Mouse (Mus musculus): ENCODE data around the gene Nhs.
A peak's percentile ranks its signal among the peaks of the same experiment; 100 is the strongest.

The Nhs gene

GRCm38 (mm10) chrX:162159637-162160611 lies at the start of gene Nhs:
Gene Nhs (minus strand): TSS chrX:162159730.
- DNase-seq (ENCODE audit: low spot score in 2 of 2) = peak; percentile 70 to 76

DNA sequence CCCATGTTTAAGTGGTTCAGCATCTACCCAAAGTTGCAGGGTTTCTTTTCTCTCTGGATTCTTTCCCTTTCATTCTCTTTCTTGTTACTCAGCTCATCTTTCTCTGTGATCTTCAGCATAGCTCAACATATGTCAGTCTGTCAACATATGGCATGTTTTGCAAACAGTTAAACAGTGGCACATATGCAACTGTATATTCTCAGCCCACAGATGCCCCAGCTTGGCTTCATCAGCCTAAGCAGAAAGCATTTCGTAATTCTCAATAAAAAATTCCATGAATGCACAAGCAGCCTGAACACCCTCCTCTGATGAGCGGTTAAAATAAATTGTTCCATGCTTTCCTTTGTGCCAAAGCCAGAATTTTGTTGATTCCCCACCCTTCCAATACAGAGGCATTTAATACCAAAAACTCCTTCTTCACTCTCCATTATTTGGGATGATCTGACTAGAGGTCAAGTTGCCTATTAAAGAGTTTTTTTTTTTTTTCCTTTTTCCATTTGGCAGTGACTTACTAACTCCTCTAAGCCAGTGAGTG lies 46.9 kb upstream of the Nhs start:
- DNase-seq (ENCODE audit: low spot score in 2 of 2) = no peak

- DNase-seq (ENCODE audit: low spot score in 2 of 2) = peak; percentile 18 to 64
These were observed 540 bp downstream of the Nhs start for GRCm38 (mm10) chrX:162158743-162159636.

DNA sequence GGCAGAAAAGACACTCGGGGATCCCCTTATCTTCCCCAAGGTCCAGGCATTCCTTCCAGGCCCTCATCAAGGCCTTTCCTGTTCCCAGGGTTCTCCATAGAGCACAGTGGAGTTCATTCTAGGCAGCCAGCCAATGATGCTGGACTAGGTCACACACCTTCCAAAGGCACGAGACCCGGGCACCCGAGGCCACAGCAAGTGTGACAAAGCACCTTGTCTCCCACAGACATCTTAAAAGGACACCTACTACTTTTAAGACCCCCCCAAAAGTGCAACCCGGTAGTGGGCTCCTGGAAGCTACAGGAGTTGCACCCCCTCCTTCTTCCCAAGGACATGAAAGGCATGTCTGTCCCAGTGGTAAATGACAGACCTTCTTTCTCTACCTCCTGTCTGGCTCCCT lies 1.4 kb downstream of the Nhs start:
- DNase-seq (ENCODE audit: low spot score in 2 of 2) = no peak

DNA sequence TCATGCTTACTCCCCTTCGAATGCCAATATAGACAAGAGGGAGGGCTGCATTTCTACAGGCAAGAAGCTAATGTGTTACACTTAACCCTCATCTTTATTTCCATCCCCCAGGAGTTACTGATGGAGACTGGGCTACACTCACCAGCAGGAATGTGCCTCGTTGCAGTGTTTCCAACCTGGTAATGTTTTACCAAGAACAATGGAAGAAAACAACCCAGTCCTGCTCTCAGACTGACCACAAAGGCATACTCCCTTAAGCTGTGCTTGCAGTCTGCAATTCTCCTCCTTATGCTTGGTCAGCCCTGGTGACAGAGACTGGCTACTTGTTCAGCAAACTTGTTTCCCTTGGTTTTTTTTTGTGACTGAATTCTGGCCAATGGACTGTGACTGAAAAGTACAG lies 21.7 kb downstream of the Nhs start:
- no peak for DNase-seq (ENCODE audit: low spot score in 2 of 2)

GRCm38 (mm10) chrX:162113257-162113656 lies 46.3 kb downstream of the Nhs start:
- no peak for DNase-seq (ENCODE audit: low spot score in 2 of 2)

GRCm38 (mm10) chrX:162102802-162103434 lies 56.6 kb downstream of the Nhs start:
- DNase-seq (ENCODE audit: low spot score in 2 of 2) = no peak

DNA sequence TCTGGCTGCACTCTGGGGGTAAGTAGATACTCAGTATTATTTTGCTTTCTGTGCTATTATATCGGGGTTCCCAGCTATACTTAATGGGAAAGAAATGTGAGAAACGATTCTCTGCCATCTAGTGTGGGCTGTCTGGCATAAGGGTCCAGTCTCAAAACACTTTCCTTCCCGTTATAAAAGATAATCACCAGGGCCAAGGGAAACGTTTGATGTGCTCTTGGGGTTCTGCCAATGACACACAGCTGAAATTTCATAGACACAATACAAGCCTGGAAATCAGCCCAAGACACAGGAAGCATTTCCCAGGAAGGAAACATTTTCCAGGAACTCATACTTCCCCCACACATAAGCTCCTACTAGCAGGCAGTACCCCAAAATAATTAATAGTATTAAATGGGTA lies 61.2 kb downstream of the Nhs start:
- DNase-seq (ENCODE audit: low spot score in 2 of 2) = no peak

- no peak for DNase-seq (ENCODE audit: low spot score in 2 of 2)
These were observed 72.2 kb downstream of the Nhs start for GRCm38 (mm10) chrX:162087291-162087690.

GRCm38 (mm10) chrX:162085897-162086200 lies 73.7 kb downstream of the Nhs start:
- peak in 1 of 2 experiments; percentile 19 for DNase-seq (ENCODE audit: low spot score in 2 of 2)

GRCm38 (mm10) chrX:162085062-162085896 lies 74.3 kb downstream of the Nhs start:
- DNase-seq (ENCODE audit: low spot score in 2 of 2) = no peak

- no peak for DNase-seq (ENCODE audit: low spot score in 2 of 2)
These were observed 96.4 kb downstream of the Nhs start for GRCm38 (mm10) chrX:162063164-162063563.

GRCm38 (mm10) chrX:162055635-162056034 lies 103.9 kb downstream of the Nhs start:
- no peak for DNase-seq (ENCODE audit: low spot score in 2 of 2)

DNA sequence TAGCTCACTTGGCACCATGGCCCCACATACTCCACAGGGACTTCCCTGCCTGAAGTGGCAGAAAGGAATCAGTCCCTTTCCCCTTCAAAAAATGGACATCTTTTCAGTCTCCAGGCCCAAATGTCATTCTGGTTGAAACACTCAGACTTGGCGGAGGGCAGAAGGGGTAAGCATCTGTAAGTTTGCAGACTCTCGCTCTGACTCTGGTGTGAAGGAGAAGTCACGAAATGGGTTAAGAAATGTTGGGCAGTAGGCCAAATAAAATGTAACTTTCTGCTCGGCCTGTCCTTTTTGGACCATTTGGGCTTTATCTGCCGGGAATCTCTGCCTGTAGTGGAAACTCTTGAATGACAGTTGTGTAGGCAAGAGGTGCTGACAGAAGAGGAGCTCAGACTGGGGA lies 106.0 kb downstream of the Nhs start:
- DNase-seq (ENCODE audit: low spot score in 2 of 2) = no peak

GRCm38 (mm10) chrX:162052534-162052933 lies 107.0 kb downstream of the Nhs start:
- no peak for DNase-seq (ENCODE audit: low spot score in 2 of 2)

DNA sequence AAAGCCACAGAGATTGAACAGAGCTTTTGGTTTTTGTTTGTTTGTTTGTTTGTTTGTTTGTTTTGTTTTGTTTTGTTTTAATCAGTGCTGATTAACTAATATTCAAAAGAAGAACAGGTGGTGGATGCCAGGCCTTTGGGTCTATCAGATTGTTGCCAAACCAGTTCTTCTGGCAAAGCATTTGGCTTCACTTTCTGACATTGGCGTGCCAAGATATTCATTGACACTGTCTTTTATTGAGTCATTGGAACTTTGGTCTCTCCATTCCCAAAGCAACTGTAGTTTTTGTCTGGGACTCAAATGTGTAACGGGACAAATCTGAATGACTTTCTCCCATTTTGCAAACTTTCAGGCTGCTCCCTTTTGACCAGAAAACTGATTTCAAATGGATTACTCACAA lies 109.9 kb downstream of the Nhs start:
- no peak for DNase-seq (ENCODE audit: low spot score in 2 of 2)

GRCm38 (mm10) chrX:162045527-162045926 lies 114.0 kb downstream of the Nhs start:
- DNase-seq (ENCODE audit: low spot score in 2 of 2) = no peak

- no peak for DNase-seq (ENCODE audit: low spot score in 2 of 2)
These were observed 115.4 kb downstream of the Nhs start for GRCm38 (mm10) chrX:162044109-162044508.

GRCm38 (mm10) chrX:162025210-162025953 lies 134.1 kb downstream of the Nhs start:
- peak in 1 of 2 experiments; percentile 17 for DNase-seq (ENCODE audit: low spot score in 2 of 2)

DNA sequence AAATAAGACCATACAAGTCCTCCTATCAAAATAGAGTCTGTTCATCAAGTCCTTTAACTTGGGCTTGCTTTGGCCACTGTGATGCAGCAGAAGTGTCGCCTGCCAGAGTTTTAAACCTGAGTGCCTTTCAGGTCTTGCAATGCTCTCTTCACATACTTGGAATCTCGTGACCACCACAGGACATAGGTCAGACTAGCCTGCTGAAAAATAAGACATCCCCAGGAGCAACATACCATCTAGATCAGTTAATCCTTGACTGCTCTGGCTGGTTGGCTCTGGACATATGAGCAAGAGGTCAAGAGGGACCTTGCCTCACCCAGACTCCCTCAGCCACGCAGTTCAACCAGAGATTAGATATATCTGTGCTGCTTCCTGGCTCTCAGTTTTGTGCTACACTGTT lies 137.8 kb downstream of the Nhs start:
- DNase-seq (ENCODE audit: low spot score in 2 of 2) = no peak
